Mouse (Mus musculus) intestine, embryonic 16.5 days (tissue): Measurements from ENCODE around the gene Abcb8. TPM values are rescaled to one million over a fixed set of nuclear protein-coding genes. Genes with fewer than 3 reads are reported as not detected.
A peak's percentile ranks its signal among the peaks of the same experiment; 100 is the strongest.

ENCODE experiments used
- ATAC-seq: fragments of 200-750 bp; cut with Nextera tagmentation; 2 replicates; pipeline ENCODE4 v1.8.0; 2017; ENCODE audit warnings: moderate TSS enrichment, moderate library complexity
- H3K27ac ChIP-seq: fragments of 300-500 bp; sonication (generic); 2 replicates; pipeline ENCODE4 v1.5.1; 2014; ENCODE audit warnings: mild to moderate bottlenecking, low read length
- H3K27me3 ChIP-seq: fragments of 300-500 bp; sonication (generic); replicated peaks from 2 replicates; pipeline ENCODE4 v1.6.1; 2014; ENCODE audit warnings: low read length, control low read depth, mixed read lengths; ENCODE audit not compliant: control insufficient read depth, insufficient read depth
- H3K36me3 ChIP-seq: fragments of 300-500 bp; sonication (generic); 2 replicates; pipeline ENCODE4 v1.6.1; 2014; ENCODE audit warnings: low read length, control low read depth; ENCODE audit not compliant: control insufficient read depth, insufficient read depth
- H3K4me1 ChIP-seq: fragments of 300-500 bp; sonication (generic); 2 replicates; pipeline ENCODE4 v1.6.1; 2014; ENCODE audit warnings: low read length, control low read depth, mixed read lengths; ENCODE audit not compliant: control insufficient read depth, insufficient read depth
- H3K4me2 ChIP-seq: fragments of 300-500 bp; sonication (generic); 2 replicates; pipeline ENCODE4 v1.6.1; 2014; ENCODE audit warnings: low read depth, low read length, control low read depth
- H3K4me3 ChIP-seq: fragments of 300-500 bp; sonication (generic); 2 replicates; pipeline ENCODE4 v1.5.1; 2014; ENCODE audit warnings: mild to moderate bottlenecking, low read length
- H3K9ac ChIP-seq: fragments of 300-500 bp; sonication (generic); 2 replicates; pipeline ENCODE4 v1.6.1; 2014; ENCODE audit warnings: low read depth, low read length
- H3K9me3 ChIP-seq: fragments of 300-500 bp; sonication (generic); 2 replicates; pipeline ENCODE4 v1.6.1; 2016; ENCODE audit warnings: low read length, control low read depth; ENCODE audit not compliant: control insufficient read depth
- WGBS: fragments of 180-500 bp; shearing (Covaris S2); extraction: QIAGEN DNeasy Blood & Tissue Kit; methylation state at CpG from one replicate; pipeline ENCODE4 v1.1.7; 2014; 5-methylcytosine and 5-hydroxymethylcytosine counted together
- polyA plus RNA-seq: library from polyadenylated mRNA; unstranded; fragments of >200 nt; fragmentation: Nextera tagmentation; extraction: Ambion mirVana; gene quantifications from 2 replicates; pipeline ENCODE4 v1.2.1, GENCODE M21; 2015

Abcb8 gene
- polyA plus RNA-seq, 1 experiment from 2014 or later, result 89.8 TPM

DNA sequence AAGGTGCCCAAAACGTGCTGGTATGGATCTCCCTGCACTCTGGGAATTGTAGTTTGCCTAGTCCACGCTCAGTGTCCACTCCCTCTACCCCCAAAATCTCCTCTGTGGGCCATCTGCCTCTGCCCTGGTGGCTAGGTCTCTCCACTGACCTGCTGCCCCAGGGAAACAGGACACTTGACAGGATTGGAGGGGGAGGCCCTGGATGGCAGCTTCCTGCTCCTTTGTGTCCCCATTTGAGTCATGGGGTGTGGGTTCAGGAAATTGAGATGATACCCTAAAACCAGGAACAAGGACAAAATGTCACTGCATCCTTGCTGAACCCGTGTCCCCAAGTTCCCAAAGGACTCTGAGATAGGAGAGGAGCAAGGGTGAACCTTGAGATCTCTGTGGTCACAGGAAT is 29.4 kb upstream of the Abcb8 start:
- WGBS, result 65% methylated on average over 3 of the region's 3 CpGs
- Histone ChIP-seq H3K4me2 (no peak overlapping the region), H3K4me1 (no peaks in the 10 kb centered on the region), H3K9me3 (no peaks in the 10 kb centered on the region), H3K9ac (no peak overlapping the region), H3K27ac (no peak overlapping the region), H3K36me3 (no peaks in the 10 kb centered on the region), H3K27me3 (no peaks in the 10 kb centered on the region), H3K4me3 (no peak overlapping the region)
- ATAC-seq, result no peak

DNA sequence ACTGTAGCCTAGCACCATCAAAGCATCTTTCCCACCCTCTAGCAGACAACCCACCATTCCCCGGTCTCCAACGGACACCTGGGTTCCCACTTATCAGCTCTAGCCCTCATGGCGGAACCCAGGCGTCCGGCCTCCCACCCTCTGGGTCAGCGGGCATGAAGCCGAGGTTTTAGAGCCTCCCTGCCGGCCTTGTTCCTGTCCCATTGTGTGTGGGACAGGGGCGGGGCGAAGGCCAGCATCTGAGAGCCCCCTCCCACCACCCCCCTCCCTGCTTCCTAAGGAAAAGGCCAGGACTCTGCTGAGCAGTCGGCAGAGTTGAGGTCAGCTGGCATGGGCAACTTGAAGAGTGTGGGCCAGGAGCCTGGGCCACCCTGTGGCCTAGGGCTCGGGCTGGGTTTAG is 29.0 kb upstream of the Abcb8 start, which contains the start of gene Nos3:
TSS of gene Nos3 (plus strand) at position 303 of the 400 bp plus-strand sequence.
- peak within 1 kb of the TSS; percentile 20 for H3K4me3 ChIP-seq
- 0 out of 2 replicates have a peak, but pooled peaks have one; percentile 12 for ATAC-seq
- no peaks in the 10 kb centered on the region for H3K4me1 ChIP-seq
- H3K9me3 ChIP-seq, result no peaks in the 10 kb centered on the region
- H3K27ac ChIP-seq, result no peak within 1 kb of the TSS
- H3K27me3 ChIP-seq, result no peaks in the 10 kb centered on the region
- H3K4me2 ChIP-seq, result no peak within 1 kb of the TSS
- H3K9ac ChIP-seq, result peak within 1 kb of the TSS; percentile 21; the same call in 1 of the 2 replicates
- no peaks in the 10 kb centered on the region for H3K36me3 ChIP-seq
- WGBS, result 52% methylated on average over 12 of the region's 12 CpGs

DNA sequence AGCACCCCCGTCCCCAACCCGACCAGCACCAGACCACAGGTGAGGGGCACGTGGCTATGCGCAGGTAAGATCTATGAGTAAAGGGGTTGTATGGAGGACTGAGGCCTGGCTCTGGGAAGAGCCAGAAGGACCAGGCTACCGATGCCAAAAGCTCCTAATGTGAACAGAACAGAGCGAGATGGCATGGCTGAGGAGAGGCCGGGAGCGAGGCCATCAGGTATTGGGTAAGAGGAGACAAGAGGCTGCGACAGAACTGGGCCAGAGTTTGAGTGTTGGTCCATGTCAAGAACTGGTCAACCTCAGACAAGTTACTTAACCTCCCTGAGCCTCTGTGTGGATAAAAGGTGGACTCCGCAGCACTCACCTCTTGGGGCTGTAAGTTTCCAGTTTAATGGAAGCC is 28.5 kb upstream of the Abcb8 start:
- no peak overlapping the region for H3K27ac ChIP-seq

DNA sequence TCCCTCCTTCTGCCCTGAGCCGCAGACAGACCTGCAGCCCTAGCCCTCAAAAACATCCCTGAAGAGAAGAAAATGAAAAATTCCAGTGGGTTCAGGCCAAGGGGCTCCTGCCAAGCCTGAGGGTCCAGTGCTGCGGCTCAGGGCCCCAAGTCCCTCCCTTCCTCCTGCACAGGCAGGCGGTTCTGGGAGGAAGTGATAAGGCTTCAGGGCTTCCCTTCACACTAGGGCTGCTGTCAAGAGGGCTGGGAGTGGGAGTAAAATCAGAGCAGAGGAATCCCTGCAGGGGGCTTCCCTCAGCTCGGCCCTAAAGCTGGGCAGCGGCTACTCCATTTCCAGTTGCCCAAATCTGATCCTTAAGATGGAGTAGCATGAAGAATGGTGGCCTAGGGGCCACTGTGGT is 27.9 kb upstream of the Abcb8 start:
- no peak overlapping the region for H3K27ac ChIP-seq
- no peaks in the 10 kb centered on the region for H3K36me3 ChIP-seq
- H3K9me3 ChIP-seq, result no peaks in the 10 kb centered on the region
- 33% methylated on average over 5 of the region's 5 CpGs for WGBS
- peak overlapping the region; percentile 10; the same call in 1 of the 2 replicates for H3K4me2 ChIP-seq
- H3K4me1 ChIP-seq, result no peaks in the 10 kb centered on the region
- H3K27me3 ChIP-seq, result no peaks in the 10 kb centered on the region
- no peak for ATAC-seq
- no peak overlapping the region for H3K4me3 ChIP-seq
- 0 out of 2 replicates have a peak overlapping the region, but pooled peaks have one; percentile 21 for H3K9ac ChIP-seq

More for the DNA sequence above, 28.5 kb upstream of the Abcb8 start:
- ATAC-seq, result no peak
- no peaks in the 10 kb centered on the region for H3K36me3 ChIP-seq
- peak overlapping the region; percentile 20 for H3K4me3 ChIP-seq
- 85% methylated on average over 10 of the region's 10 CpGs for WGBS
- no peak overlapping the region for H3K4me2 ChIP-seq
- H3K27me3 ChIP-seq, result no peaks in the 10 kb centered on the region
- no peaks in the 10 kb centered on the region for H3K4me1 ChIP-seq
- no peaks in the 10 kb centered on the region for H3K9me3 ChIP-seq
- H3K9ac ChIP-seq, result peak overlapping the region; percentile 21; the same call in 1 of the 2 replicates

DNA sequence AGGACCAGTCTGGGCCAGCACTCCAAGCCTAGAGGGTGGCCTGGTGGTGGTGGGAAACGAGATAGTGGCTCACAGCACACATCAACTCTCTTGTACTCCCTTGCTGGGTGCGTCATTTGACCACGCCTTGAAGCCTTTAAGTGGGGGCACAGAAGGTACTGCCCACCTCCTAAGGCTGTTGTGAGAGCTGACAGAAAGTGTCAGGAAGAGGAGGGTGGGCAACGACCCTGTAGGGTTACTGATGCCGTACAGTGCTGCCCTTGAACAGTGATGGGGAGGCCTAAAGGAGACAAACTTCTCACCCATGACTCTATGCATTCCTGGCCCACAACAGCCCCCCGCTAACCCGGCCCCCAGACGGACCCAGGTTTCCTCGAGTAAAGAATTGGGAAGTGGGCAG is 27.0 kb upstream of the Abcb8 start:
- 76% methylated on average over 9 of the region's 9 CpGs for WGBS
- no peak for ATAC-seq
- no peak overlapping the region for H3K9ac ChIP-seq
- H3K4me1 ChIP-seq, result no peaks in the 10 kb centered on the region
- H3K27me3 ChIP-seq, result no peaks in the 10 kb centered on the region
- H3K9me3 ChIP-seq, result no peaks in the 10 kb centered on the region
- H3K4me2 ChIP-seq, result no peak overlapping the region
- H3K27ac ChIP-seq, result no peak overlapping the region
- no peaks in the 10 kb centered on the region for H3K36me3 ChIP-seq
- no peak overlapping the region for H3K4me3 ChIP-seq

DNA sequence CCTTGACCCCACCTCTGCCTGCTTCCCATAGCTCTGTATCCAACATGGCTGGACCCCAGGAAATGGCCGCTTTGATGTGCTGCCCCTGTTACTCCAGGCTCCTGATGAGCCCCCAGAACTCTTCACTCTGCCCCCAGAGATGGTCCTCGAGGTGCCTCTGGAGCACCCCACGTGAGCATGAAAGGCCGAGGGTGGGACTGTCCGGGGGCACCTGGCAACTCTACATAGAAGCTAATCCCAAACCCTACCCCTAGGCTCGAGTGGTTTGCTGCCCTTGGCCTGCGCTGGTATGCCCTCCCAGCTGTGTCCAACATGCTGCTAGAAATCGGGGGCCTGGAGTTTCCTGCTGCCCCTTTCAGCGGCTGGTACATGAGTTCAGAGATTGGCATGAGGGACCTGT is 23.7 kb upstream of the Abcb8 start:
- H3K9me3 ChIP-seq, result no peaks in the 10 kb centered on the region
- no peak overlapping the region for H3K9ac ChIP-seq
- no peak for ATAC-seq
- WGBS, result 90% methylated on average over 9 of the region's 9 CpGs
- no peak overlapping the region for H3K27ac ChIP-seq
- H3K27me3 ChIP-seq, result no peaks in the 10 kb centered on the region
- no peak overlapping the region for H3K4me3 ChIP-seq
- no peaks in the 10 kb centered on the region for H3K36me3 ChIP-seq
- H3K4me2 ChIP-seq, result no peak overlapping the region
- no peaks in the 10 kb centered on the region for H3K4me1 ChIP-seq

DNA sequence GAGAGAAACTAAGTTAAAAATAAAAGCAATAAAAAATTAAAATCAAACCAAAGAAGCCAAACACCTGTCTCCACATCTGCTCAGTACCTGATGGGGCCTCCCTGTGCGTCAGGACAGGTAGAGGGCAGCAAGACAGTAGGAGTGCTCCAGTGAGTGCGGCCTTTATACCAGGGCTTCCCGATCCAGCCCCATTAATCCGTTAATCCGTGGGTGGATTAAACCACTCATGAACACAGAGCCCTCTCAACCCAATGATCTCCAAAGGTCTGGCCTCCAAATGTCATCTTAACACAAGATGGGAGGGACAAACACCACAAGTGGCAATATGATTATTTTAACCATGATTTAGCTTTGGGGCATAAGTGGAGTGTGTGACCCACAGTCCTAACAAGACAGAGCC is 19.7 kb upstream of the Abcb8 start:
- ATAC-seq, result no peak
- no peaks in the 10 kb centered on the region for H3K4me1 ChIP-seq
- WGBS, result 79% methylated on average over 5 of the region's 5 CpGs

DNA sequence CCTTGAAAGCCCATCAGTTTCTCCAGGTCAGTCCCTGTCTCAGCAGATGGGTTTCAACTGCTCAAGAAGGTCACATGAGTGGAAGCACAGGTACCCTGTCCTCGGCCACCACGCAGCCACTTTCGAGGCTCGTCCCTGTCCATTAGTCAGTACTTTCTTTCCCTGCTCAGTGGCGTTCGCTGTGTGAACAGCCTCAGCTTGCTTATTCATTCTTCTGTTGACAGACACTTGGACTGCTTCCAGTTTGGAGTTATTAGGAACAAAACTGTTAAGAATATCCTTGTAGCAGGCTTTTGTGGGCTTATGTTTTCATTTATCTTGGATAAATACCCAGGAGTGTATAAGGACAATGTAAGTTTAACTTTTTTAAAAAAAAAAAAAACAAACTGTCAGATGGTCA is 19.2 kb upstream of the Abcb8 start:
- no peaks in the 10 kb centered on the region for H3K27me3 ChIP-seq
- 51% methylated on average over 6 of the region's 6 CpGs for WGBS
- no peak overlapping the region for H3K9ac ChIP-seq
- ATAC-seq, result no peak
- H3K4me3 ChIP-seq, result no peak overlapping the region
- H3K36me3 ChIP-seq, result no peaks in the 10 kb centered on the region
- no peak overlapping the region for H3K4me2 ChIP-seq
- no peaks in the 10 kb centered on the region for H3K4me1 ChIP-seq
- H3K9me3 ChIP-seq, result no peaks in the 10 kb centered on the region
- no peak overlapping the region for H3K27ac ChIP-seq

More for the DNA sequence above, 19.7 kb upstream of the Abcb8 start:
- H3K27ac ChIP-seq, result no peak overlapping the region
- H3K4me3 ChIP-seq, result no peak overlapping the region
- H3K27me3 ChIP-seq, result no peaks in the 10 kb centered on the region
- H3K4me2 ChIP-seq, result no peak overlapping the region
- H3K9ac ChIP-seq, result no peak overlapping the region
- no peaks in the 10 kb centered on the region for H3K36me3 ChIP-seq
- no peaks in the 10 kb centered on the region for H3K9me3 ChIP-seq

DNA sequence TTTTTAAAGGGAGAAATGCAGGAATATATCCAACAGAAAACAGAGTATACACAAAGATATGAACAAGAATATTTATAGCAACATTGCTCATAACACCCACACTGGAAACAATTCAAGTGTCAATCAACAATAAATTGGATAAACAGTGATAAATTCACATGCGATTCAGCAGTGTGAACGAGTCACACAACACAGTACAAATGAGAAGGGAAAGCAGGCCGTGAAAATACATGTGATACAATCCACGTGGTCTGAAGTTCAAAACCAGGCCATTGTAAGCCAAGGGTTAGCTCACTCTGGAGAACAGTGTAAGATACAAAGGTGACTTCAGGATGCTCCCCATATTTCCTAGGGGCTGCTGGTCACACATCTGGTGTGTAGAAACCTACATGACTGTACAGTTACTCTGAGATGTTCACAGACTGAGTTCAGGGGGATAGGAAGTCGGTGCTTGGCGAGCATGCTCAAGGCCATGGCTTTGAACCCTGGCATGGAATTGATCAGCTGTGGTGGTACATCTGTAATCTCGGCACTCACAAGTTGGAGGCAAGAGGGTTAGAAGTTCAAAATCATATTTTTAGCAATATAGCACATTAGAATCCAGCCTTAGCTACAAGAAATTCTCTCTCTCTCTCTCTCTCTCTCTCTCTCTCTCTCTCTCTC is 18.7 kb upstream of the Abcb8 start:
- Histone ChIP-seq H3K9ac (no peak overlapping the region), H3K36me3 (no peaks in the 10 kb centered on the region), H3K4me1 (no peaks in the 10 kb centered on the region), H3K27ac (no peak overlapping the region), H3K4me3 (no peak overlapping the region), H3K27me3 (no peaks in the 10 kb centered on the region), H3K9me3 (no peaks in the 10 kb centered on the region), H3K4me2 (no peak overlapping the region)
- ATAC-seq, result no peak
- WGBS, result 73% methylated on average over 7 of the region's 7 CpGs

DNA sequence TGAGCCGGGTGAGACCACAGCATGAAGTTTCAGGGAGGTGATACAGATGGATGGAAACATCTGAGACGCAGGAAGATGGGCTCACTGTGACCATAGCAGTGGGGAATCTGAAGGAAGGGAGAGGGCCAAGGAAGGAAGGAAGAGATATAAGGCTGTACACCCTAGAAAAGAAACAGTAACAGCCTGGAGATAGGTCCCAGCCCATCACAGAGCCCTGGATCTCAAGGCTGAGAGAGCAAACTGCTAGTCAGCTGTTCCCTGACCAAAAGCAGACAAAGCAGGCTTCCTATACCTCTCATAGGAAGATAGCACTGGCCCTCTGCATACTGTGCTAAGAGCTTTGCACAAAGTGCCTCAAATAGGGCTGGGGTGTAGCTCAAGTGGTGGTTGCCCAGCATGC is 14.8 kb upstream of the Abcb8 start:
- Histone ChIP-seq H3K27me3 (no peaks in the 10 kb centered on the region), H3K36me3 (no peaks in the 10 kb centered on the region), H3K27ac (no peak overlapping the region), H3K4me2 (no peak overlapping the region), H3K9ac (no peak overlapping the region), H3K4me3 (no peak overlapping the region), H3K4me1 (peaks cover 6% of the 10 kb centered on the region), H3K9me3 (no peaks in the 10 kb centered on the region)
- WGBS, result 80% methylated on average over 2 of the region's 2 CpGs
- ATAC-seq, result no peak
